Mouse (Mus musculus) limb, embryonic 12.5 days (tissue): ENCODE measurements around the gene Pnkp. TPM values are rescaled to one million over a fixed set of nuclear protein-coding genes. Genes with fewer than 3 reads are reported as not detected.

ENCODE experiments used
- ATAC-seq: fragments of 200-750 bp; cut with Nextera tagmentation; 2 replicates; pipeline ENCODE4 v1.8.0; 2017; ENCODE audit warnings: low read depth, moderate TSS enrichment; ENCODE audit not compliant: insufficient number of reproducible peaks, insufficient read depth, low FRiP score, low TSS enrichment
- H3K27ac ChIP-seq: fragments of 300-500 bp; sonication (generic); 2 replicates; pipeline ENCODE4 v1.5.1; 2016; ENCODE audit warnings: mild to moderate bottlenecking, moderate library complexity
- H3K27me3 ChIP-seq: fragments of 300-500 bp; sonication (generic); 2 replicates; pipeline ENCODE4 v1.6.1; 2016; ENCODE audit warnings: mild to moderate bottlenecking, moderate library complexity
- H3K36me3 ChIP-seq: fragments of 300-500 bp; sonication (generic); 2 replicates; pipeline ENCODE4 v1.6.1; 2016; ENCODE audit warnings: mild to moderate bottlenecking, moderate library complexity
- H3K4me1 ChIP-seq: fragments of 300-500 bp; sonication (generic); replicated peaks from 2 replicates; pipeline ENCODE4 v1.6.1; 2016
- H3K4me2 ChIP-seq: fragments of 300-500 bp; sonication (generic); 2 replicates; pipeline ENCODE4 v1.6.1; 2016; ENCODE audit warnings: mild to moderate bottlenecking, moderate library complexity
- H3K4me3 ChIP-seq: fragments of 300-500 bp; sonication (generic); replicated peaks from 2 replicates; pipeline ENCODE4 v1.5.1; 2016; ENCODE audit warnings: mild to moderate bottlenecking
- H3K9ac ChIP-seq: fragments of 300-500 bp; sonication (generic); replicated peaks from 2 replicates; pipeline ENCODE4 v1.6.1; 2016; ENCODE audit warnings: mild to moderate bottlenecking, moderate library complexity
- H3K9me3 ChIP-seq: fragments of 300-500 bp; sonication (generic); 2 replicates; pipeline ENCODE4 v1.6.1; 2016; ENCODE audit warnings: mild to moderate bottlenecking, moderate library complexity
- WGBS: fragments of 180-500 bp; shearing (Covaris S2); methylation state at CpG from one replicate; pipeline ENCODE4 v1.1.7; 2016; 5-methylcytosine and 5-hydroxymethylcytosine counted together
- polyA plus RNA-seq: library from polyadenylated mRNA; unstranded; fragments of >200 nt; fragmentation: Nextera tagmentation; extraction: Ambion mirVana; gene quantifications from 2 replicates; pipeline ENCODE4 v1.2.1, GENCODE M21; 2016

Gene Pnkp
- 35.5 and 37.3 TPM in 2 replicates for polyA plus RNA-seq

GRCm38 (mm10) chr7:44857042-44857552 lies at the start of gene Pnkp:
Pnkp (plus strand) TSS chr7:44857139.
- Histone ChIP-seq H3K9ac (peak within 1 kb of the TSS; percentile 73), H3K4me3 (peak within 1 kb of the TSS; percentile 67), H3K27me3 (no peaks in the 10 kb centered on the region), H3K27ac (peak within 1 kb of the TSS; percentile 89), H3K9me3 (no peaks in the 10 kb centered on the region), H3K4me2 (peak within 1 kb of the TSS; percentile 88), H3K4me1 (peaks cover 50% of the 10 kb centered on the region), H3K36me3 (peaks cover 32% of the 10 kb centered on the region)
- peak; percentile 5; the same call in 1 of the 2 replicates for ATAC-seq
- under 1% methylated on average over 32 of the region's 32 CpGs for WGBS

- H3K36me3 ChIP-seq, result peaks cover 21% of the 10 kb centered on the region
- no peaks in the 10 kb centered on the region for H3K9me3 ChIP-seq
- H3K9ac ChIP-seq, result no peak overlapping the region
- no peaks in the 10 kb centered on the region for H3K4me1 ChIP-seq
- no peak overlapping the region for H3K4me3 ChIP-seq
- no peak for ATAC-seq
- no peak overlapping the region for H3K27ac ChIP-seq
- 83% methylated on average over 2 of the region's 2 CpGs for WGBS
- no peak overlapping the region for H3K4me2 ChIP-seq
- H3K27me3 ChIP-seq, result peaks cover 9% of the 10 kb centered on the region
Measured at GRCm38 (mm10) chr7:44808927-44809326, 48.0 kb upstream of the Pnkp start.

DNA sequence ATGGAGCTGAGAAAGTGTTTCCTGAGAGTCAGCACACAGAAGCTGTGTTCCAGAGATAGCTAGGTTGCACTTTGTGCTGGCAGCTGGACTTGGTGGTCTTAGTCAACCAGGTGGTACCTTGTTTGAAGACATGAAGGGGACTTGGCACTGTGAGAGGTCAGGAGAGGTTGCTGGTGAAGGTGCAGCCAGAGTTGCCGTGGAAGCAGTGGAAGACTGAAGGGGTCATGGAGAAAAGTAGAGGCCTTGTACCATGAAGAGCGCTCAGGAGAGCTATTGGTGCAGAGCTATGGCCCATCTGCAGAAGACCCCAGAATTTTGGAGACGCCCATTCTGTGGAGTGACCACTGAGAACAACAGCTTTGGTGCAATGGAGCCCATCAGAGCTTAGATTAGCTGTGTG lies 47.5 kb upstream of the Pnkp start:
- H3K9ac ChIP-seq, result no peak overlapping the region
- 92% methylated on average over 3 of the region's 3 CpGs for WGBS
- no peak overlapping the region for H3K4me3 ChIP-seq
- H3K9me3 ChIP-seq, result no peaks in the 10 kb centered on the region
- H3K36me3 ChIP-seq, result peaks cover 21% of the 10 kb centered on the region
- peaks cover 9% of the 10 kb centered on the region for H3K27me3 ChIP-seq
- H3K4me1 ChIP-seq, result no peaks in the 10 kb centered on the region
- no peak for ATAC-seq
- no peak overlapping the region for H3K27ac ChIP-seq
- no peak overlapping the region for H3K4me2 ChIP-seq

GRCm38 (mm10) chr7:44810365-44810764 lies 46.6 kb upstream of the Pnkp start:
- H3K9me3 ChIP-seq, result no peaks in the 10 kb centered on the region
- 85% methylated on average over 4 of the region's 4 CpGs for WGBS
- H3K4me2 ChIP-seq, result no peak overlapping the region
- peaks cover 8% of the 10 kb centered on the region for H3K4me1 ChIP-seq
- H3K27me3 ChIP-seq, result peaks cover 3% of the 10 kb centered on the region; the same call in 1 of the 2 replicates
- peaks cover 21% of the 10 kb centered on the region for H3K36me3 ChIP-seq
- H3K9ac ChIP-seq, result no peak overlapping the region
- H3K4me3 ChIP-seq, result no peak overlapping the region
- no peak for ATAC-seq
- H3K27ac ChIP-seq, result no peak overlapping the region

DNA sequence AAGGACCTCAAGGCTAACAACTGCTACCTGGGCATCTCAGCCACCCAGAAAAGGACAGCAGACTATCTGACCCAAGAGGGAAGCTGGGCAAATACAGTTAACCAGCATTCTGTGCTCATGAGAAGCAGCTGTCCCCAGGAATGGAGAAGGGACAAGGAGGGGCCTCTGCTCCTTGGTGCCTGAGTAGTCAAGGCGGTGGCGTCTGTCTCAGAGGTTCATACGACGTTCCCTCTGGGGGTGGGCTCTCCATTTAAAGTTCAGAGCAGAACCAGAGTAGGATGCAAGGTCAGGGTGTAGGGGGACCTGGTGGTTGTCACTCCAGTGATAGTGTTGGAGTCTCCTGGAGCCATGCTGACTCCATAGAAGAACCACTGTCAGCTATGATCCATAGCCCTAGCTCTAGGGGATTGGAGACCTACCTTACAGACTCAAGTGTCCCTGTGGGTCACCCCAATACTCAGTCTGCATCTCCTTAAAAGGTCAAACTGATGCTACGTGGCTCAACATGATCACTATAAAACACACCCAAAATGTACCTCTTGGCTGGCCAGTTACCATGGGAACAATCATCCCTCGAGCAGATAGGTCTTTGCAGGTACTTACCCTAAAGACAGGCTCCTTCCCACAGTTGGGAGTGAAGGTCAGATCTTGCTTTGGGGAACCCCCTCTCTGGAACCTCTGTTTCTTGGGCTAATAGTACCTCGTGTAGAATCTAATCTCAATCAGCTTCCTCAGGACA lies 46.0 kb upstream of the Pnkp start:
- Histone ChIP-seq H3K36me3 (peaks cover 21% of the 10 kb centered on the region), H3K27me3 (no peaks in the 10 kb centered on the region), H3K4me2 (no peak overlapping the region), H3K27ac (no peak overlapping the region), H3K9ac (no peak overlapping the region), H3K9me3 (no peaks in the 10 kb centered on the region), H3K4me3 (no peak overlapping the region), H3K4me1 (peaks cover 8% of the 10 kb centered on the region)
- 84% methylated on average over 7 of the region's 7 CpGs for WGBS
- ATAC-seq, result no peak

- Histone ChIP-seq H3K4me2 (no peak overlapping the region), H3K27me3 (no peaks in the 10 kb centered on the region), H3K36me3 (peaks cover 21% of the 10 kb centered on the region), H3K9me3 (no peaks in the 10 kb centered on the region), H3K9ac (0 out of 2 replicates have a peak overlapping the region, but pooled peaks have one; percentile 24), H3K27ac (no peak overlapping the region), H3K4me1 (peaks cover 14% of the 10 kb centered on the region), H3K4me3 (no peak overlapping the region)
- ATAC-seq, result no peak
- 87% methylated on average over 20 of the region's 20 CpGs for WGBS
Measured at GRCm38 (mm10) chr7:44812651-44813325, 44.2 kb upstream of the Pnkp start.

DNA sequence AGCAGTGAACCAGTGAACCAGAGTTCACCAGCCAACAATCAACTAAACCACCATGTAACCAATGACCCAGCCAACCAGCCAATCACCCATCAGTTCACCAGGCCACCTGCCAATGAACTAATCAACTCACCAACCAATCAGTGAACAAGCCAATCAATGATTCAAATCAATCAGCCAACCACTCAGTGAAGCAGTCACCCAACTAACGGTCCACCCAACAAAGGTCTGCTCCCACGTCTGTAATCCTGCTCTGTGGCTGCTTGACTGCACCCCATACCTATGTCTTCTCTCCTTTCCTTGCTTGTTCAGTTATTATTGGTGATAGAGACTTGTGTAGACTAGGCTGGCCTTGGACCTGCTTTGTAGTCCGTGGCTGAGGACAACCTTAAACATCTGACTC lies 43.0 kb upstream of the Pnkp start:
- H3K9me3 ChIP-seq, result no peaks in the 10 kb centered on the region
- no peaks in the 10 kb centered on the region for H3K27me3 ChIP-seq
- H3K4me3 ChIP-seq, result no peak overlapping the region
- 91% methylated on average over 3 of the region's 3 CpGs for WGBS
- no peak for ATAC-seq
- H3K9ac ChIP-seq, result no peak overlapping the region
- H3K36me3 ChIP-seq, result peaks cover 27% of the 10 kb centered on the region
- H3K4me1 ChIP-seq, result peaks cover 26% of the 10 kb centered on the region
- no peak overlapping the region for H3K27ac ChIP-seq
- H3K4me2 ChIP-seq, result no peak overlapping the region

DNA sequence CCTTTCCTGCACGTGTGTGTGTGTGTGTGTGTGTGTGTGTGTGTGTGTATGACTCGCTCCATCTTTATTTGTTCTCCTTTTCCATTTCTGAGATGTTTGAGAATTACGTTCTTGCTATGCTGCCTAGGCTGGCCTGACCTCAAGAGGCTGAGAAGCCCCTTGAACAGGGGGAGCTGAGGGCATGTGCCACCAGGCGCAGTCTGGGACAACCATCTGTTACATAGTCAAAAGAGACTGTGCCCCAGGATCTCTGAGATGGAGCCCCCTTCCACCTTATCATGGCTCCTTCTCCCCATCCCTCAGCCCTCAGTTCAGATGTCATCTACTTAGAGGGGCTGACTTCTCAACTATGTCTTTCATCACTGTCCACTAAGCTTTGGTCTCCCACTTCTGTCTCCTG lies 42.5 kb upstream of the Pnkp start:
- 94% methylated on average over 4 of the region's 4 CpGs for WGBS
- H3K4me3 ChIP-seq, result no peak overlapping the region
- H3K9ac ChIP-seq, result no peak overlapping the region
- no peak overlapping the region for H3K27ac ChIP-seq
- no peak overlapping the region for H3K4me2 ChIP-seq
- H3K27me3 ChIP-seq, result no peaks in the 10 kb centered on the region
- H3K4me1 ChIP-seq, result peaks cover 30% of the 10 kb centered on the region
- no peaks in the 10 kb centered on the region for H3K9me3 ChIP-seq
- no peak for ATAC-seq
- peaks cover 27% of the 10 kb centered on the region for H3K36me3 ChIP-seq

- peaks cover 32% of the 10 kb centered on the region for H3K36me3 ChIP-seq
- H3K27me3 ChIP-seq, result no peaks in the 10 kb centered on the region
- H3K27ac ChIP-seq, result peak overlapping the region; percentile 97
- H3K4me2 ChIP-seq, result peak overlapping the region; percentile 58
- 0 out of 2 replicates have a peak, but pooled peaks have one; percentile 9 for ATAC-seq
- peak overlapping the region; percentile 72 for H3K4me3 ChIP-seq
- H3K4me1 ChIP-seq, result peaks cover 36% of the 10 kb centered on the region
- H3K9ac ChIP-seq, result peak overlapping the region; percentile 44
- no peaks in the 10 kb centered on the region for H3K9me3 ChIP-seq
- WGBS, result 43% methylated on average over 14 of the region's 14 CpGs
Measured at GRCm38 (mm10) chr7:44814952-44815553, 41.9 kb upstream of the Pnkp start.

DNA sequence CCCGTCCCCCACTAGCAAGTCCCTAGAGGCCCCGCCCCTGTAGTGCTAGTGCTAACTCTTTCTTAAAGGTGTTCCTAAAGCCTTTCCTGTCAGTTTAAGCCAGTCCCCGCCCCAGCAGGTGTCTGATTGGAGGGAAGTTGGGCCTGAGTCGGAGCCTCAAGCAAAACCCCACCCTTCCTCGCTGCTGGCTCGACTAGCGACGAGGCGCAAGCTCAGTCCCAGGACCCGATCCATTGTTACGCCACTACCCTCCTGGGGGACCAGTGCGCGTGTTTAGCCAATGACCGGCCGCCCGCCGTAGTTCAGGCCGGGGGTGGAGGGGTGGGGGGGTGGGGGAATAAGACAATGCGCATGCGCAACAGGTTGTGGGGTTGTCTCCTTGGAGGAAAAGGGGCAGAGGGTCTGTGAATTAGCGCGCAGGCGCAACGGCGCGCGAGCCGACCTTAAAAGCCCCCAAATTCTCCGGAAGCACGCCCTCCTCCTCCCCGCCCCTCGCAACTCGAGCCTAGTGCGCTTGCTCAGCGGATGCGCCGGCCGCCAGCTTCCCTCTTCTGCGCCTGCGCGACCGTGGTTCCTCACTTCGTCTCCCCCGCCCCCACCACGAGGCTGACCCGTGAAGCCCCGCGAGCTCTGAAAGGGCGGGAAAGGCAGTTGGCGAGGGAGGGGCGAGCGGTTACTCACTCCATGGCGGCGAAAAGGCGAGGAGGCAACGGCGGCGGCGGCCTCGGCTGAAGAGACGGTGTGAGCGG lies 41.0 kb upstream of the Pnkp start, which contains the start of the genes Nup62 and Il4i1:
Gene Nup62, plus strand, starts transcription at position 368 of the 749 bp plus-strand sequence.
Gene Il4i1, plus strand, starts transcription at position 667 of the 749 bp plus-strand sequence.
- peak; percentile 94 for ATAC-seq
- Histone ChIP-seq H3K4me2 (peak within 1 kb of the TSS; percentile 87), H3K36me3 (peaks cover 37% of the 10 kb centered on the region), H3K9ac (peak within 1 kb of the TSS; percentile 90), H3K9me3 (no peaks in the 10 kb centered on the region), H3K4me3 (peak within 1 kb of the TSS; percentile 72), H3K27ac (peak within 1 kb of the TSS; percentile 97), H3K4me1 (peaks cover 41% of the 10 kb centered on the region), H3K27me3 (no peaks in the 10 kb centered on the region)
- WGBS, result under 1% methylated on average over 61 of the region's 62 CpGs
